Mouse (Mus musculus) stomach, embryonic 15.5 days (tissue): Measurements from ENCODE around the gene Mgat4c. TPM values are rescaled to one million over a fixed set of nuclear protein-coding genes. Genes with fewer than 3 reads are reported as not detected.

Source experiments
- ATAC-seq: fragments of 200-750 bp; cut with Nextera tagmentation; 2 replicates; pipeline ENCODE4 v1.8.0; 2017; ENCODE audit warnings: low read depth, moderate number of reproducible peaks, moderate TSS enrichment; ENCODE audit not compliant: insufficient read depth, low FRiP score
- H3K27ac ChIP-seq: fragments of 300-500 bp; sonication (generic); 2 replicates; pipeline ENCODE4 v1.5.1; 2015; ENCODE audit warnings: mild to moderate bottlenecking, inconsistent platforms
- H3K27me3 ChIP-seq: fragments of 300-500 bp; sonication (generic); replicated peaks from 2 replicates; pipeline ENCODE4 v1.6.1; 2015; ENCODE audit warnings: inconsistent platforms
- H3K36me3 ChIP-seq: fragments of 300-500 bp; sonication (generic); 2 replicates; pipeline ENCODE4 v1.6.1; 2015; ENCODE audit warnings: inconsistent platforms
- H3K4me1 ChIP-seq: fragments of 300-500 bp; sonication (generic); 2 replicates; pipeline ENCODE4 v1.6.1; 2015; ENCODE audit warnings: inconsistent platforms
- H3K4me2 ChIP-seq: fragments of 300-500 bp; sonication (generic); 2 replicates; pipeline ENCODE4 v1.6.1; 2015; ENCODE audit warnings: mild to moderate bottlenecking, inconsistent platforms
- H3K4me3 ChIP-seq: fragments of 300-500 bp; sonication (generic); replicated peaks from 2 replicates; pipeline ENCODE4 v1.5.1; 2015; ENCODE audit warnings: inconsistent platforms
- H3K9ac ChIP-seq: fragments of 300-500 bp; sonication (generic); 2 replicates; pipeline ENCODE4 v1.6.1; 2015; ENCODE audit warnings: inconsistent platforms
- H3K9me3 ChIP-seq: fragments of 300-500 bp; sonication (generic); 2 replicates; pipeline ENCODE4 v1.6.1; 2016; ENCODE audit warnings: inconsistent platforms
- WGBS: fragments of 180-500 bp; shearing (Covaris S2); methylation state at CpG from one replicate; pipeline ENCODE4 v1.1.7; 2015; 5-methylcytosine and 5-hydroxymethylcytosine counted together
- polyA plus RNA-seq: library from polyadenylated mRNA; unstranded; fragments of >200 nt; fragmentation: Nextera tagmentation; extraction: Ambion mirVana; gene quantifications from 2 replicates; pipeline ENCODE4 v1.2.1, GENCODE M21; 2015

The Mgat4c gene
- polyA plus RNA-seq, 1 experiment from 2014 or later = 3.6 TPM

- H3K4me2 ChIP-seq = no peak overlapping the region
- WGBS = 52% methylated on average over 2 of the region's 2 CpGs
- no peak overlapping the region for H3K27ac ChIP-seq
- no peaks in the 10 kb centered on the region for H3K27me3 ChIP-seq
- no peaks in the 10 kb centered on the region for H3K4me1 ChIP-seq
- H3K36me3 ChIP-seq = no peaks in the 10 kb centered on the region
- no peak overlapping the region for H3K4me3 ChIP-seq
- no peak overlapping the region for H3K9ac ChIP-seq
- no peaks in the 10 kb centered on the region for H3K9me3 ChIP-seq
- no peak for ATAC-seq
Observed at GRCm38 (mm10) chr10:101856115-101856514, 174.8 kb downstream of the Mgat4c start.

GRCm38 (mm10) chr10:101889866-101890265, 208.6 kb downstream of the Mgat4c start:
- ATAC-seq = no peak
- Histone ChIP-seq H3K4me1 (no peaks in the 10 kb centered on the region), H3K4me2 (no peak overlapping the region), H3K9me3 (no peaks in the 10 kb centered on the region), H3K27ac (no peak overlapping the region), H3K4me3 (no peak overlapping the region), H3K36me3 (no peaks in the 10 kb centered on the region), H3K27me3 (no peaks in the 10 kb centered on the region), H3K9ac (no peak overlapping the region)
- WGBS = 68% methylated on average over 1 of the region's 1 CpGs

- no peaks in the 10 kb centered on the region for H3K27me3 ChIP-seq
- no peaks in the 10 kb centered on the region for H3K9me3 ChIP-seq
- no peak overlapping the region for H3K27ac ChIP-seq
- no peak overlapping the region for H3K9ac ChIP-seq
- no peaks in the 10 kb centered on the region for H3K4me1 ChIP-seq
- no peak overlapping the region for H3K4me3 ChIP-seq
- no peak for ATAC-seq
- no peaks in the 10 kb centered on the region for H3K36me3 ChIP-seq
- H3K4me2 ChIP-seq = no peak overlapping the region
Observed at GRCm38 (mm10) chr10:101917328-101917814, 236.1 kb downstream of the Mgat4c start.

- ATAC-seq = no peak
- H3K4me3 ChIP-seq = no peak overlapping the region
- no peak overlapping the region for H3K4me2 ChIP-seq
- H3K27me3 ChIP-seq = no peaks in the 10 kb centered on the region
- H3K4me1 ChIP-seq = no peaks in the 10 kb centered on the region
- no peaks in the 10 kb centered on the region for H3K36me3 ChIP-seq
- 74% methylated on average over 4 of the region's 4 CpGs for WGBS
- H3K9me3 ChIP-seq = no peaks in the 10 kb centered on the region
- H3K9ac ChIP-seq = no peak overlapping the region
- H3K27ac ChIP-seq = no peak overlapping the region
Observed at GRCm38 (mm10) chr10:101997612-101998011, 316.3 kb downstream of the Mgat4c start.

- no peak for ATAC-seq
Observed at GRCm38 (mm10) chr10:102042513-102042912, 361.2 kb downstream of the Mgat4c start.

GRCm38 (mm10) chr10:102056218-102056617, 374.9 kb downstream of the Mgat4c start:
- Histone ChIP-seq H3K4me2 (no peak overlapping the region), H3K36me3 (no peaks in the 10 kb centered on the region), H3K9ac (no peak overlapping the region), H3K27ac (no peak overlapping the region), H3K27me3 (no peaks in the 10 kb centered on the region), H3K9me3 (no peaks in the 10 kb centered on the region), H3K4me3 (no peak overlapping the region), H3K4me1 (no peaks in the 10 kb centered on the region)
- no peak for ATAC-seq
- WGBS = 85% methylated on average over 3 of the region's 3 CpGs

More at GRCm38 (mm10) chr10:102042513-102042912, 361.2 kb downstream of the Mgat4c start:
- Histone ChIP-seq H3K4me2 (no peak overlapping the region), H3K36me3 (no peaks in the 10 kb centered on the region), H3K27me3 (no peaks in the 10 kb centered on the region), H3K4me1 (no peaks in the 10 kb centered on the region), H3K9ac (no peak overlapping the region), H3K9me3 (no peaks in the 10 kb centered on the region), H3K27ac (no peak overlapping the region), H3K4me3 (no peak overlapping the region)
- 76% methylated on average over 2 of the region's 2 CpGs for WGBS

- H3K27ac ChIP-seq = no peak overlapping the region
- 28% methylated on average over 2 of the region's 2 CpGs for WGBS
- H3K27me3 ChIP-seq = no peaks in the 10 kb centered on the region
- H3K9ac ChIP-seq = no peak overlapping the region
- no peaks in the 10 kb centered on the region for H3K36me3 ChIP-seq
- H3K9me3 ChIP-seq = no peaks in the 10 kb centered on the region
- ATAC-seq = no peak
- no peak overlapping the region for H3K4me2 ChIP-seq
- H3K4me1 ChIP-seq = no peaks in the 10 kb centered on the region
- no peak overlapping the region for H3K4me3 ChIP-seq
Observed at GRCm38 (mm10) chr10:102056975-102057565, 375.8 kb downstream of the Mgat4c start.

GRCm38 (mm10) chr10:102074541-102075398, 393.5 kb downstream of the Mgat4c start:
- no peak for ATAC-seq
- no peaks in the 10 kb centered on the region for H3K36me3 ChIP-seq
- H3K27me3 ChIP-seq = no peaks in the 10 kb centered on the region
- no peak overlapping the region for H3K27ac ChIP-seq
- no peak overlapping the region for H3K4me2 ChIP-seq
- H3K4me1 ChIP-seq = no peaks in the 10 kb centered on the region
- no peak overlapping the region for H3K4me3 ChIP-seq
- no peaks in the 10 kb centered on the region for H3K9me3 ChIP-seq
- no peak overlapping the region for H3K9ac ChIP-seq

GRCm38 (mm10) chr10:102123153-102123552, 441.9 kb downstream of the Mgat4c start:
- no peak overlapping the region for H3K9ac ChIP-seq
- H3K9me3 ChIP-seq = no peaks in the 10 kb centered on the region
- ATAC-seq = no peak
- no peak overlapping the region for H3K27ac ChIP-seq
- H3K4me3 ChIP-seq = no peak overlapping the region
- H3K4me2 ChIP-seq = no peak overlapping the region
- H3K4me1 ChIP-seq = no peaks in the 10 kb centered on the region
- H3K36me3 ChIP-seq = no peaks in the 10 kb centered on the region
- no peaks in the 10 kb centered on the region for H3K27me3 ChIP-seq
- WGBS = 68% methylated on average over 1 of the region's 1 CpGs

GRCm38 (mm10) chr10:102127340-102127739, 446.1 kb downstream of the Mgat4c start:
- no peaks in the 10 kb centered on the region for H3K36me3 ChIP-seq
- H3K4me3 ChIP-seq = no peak overlapping the region
- no peaks in the 10 kb centered on the region for H3K9me3 ChIP-seq
- ATAC-seq = no peak
- H3K9ac ChIP-seq = no peak overlapping the region
- 57% methylated on average over 4 of the region's 4 CpGs for WGBS
- no peaks in the 10 kb centered on the region for H3K27me3 ChIP-seq
- H3K27ac ChIP-seq = no peak overlapping the region
- H3K4me2 ChIP-seq = no peak overlapping the region
- H3K4me1 ChIP-seq = no peaks in the 10 kb centered on the region

- no peak overlapping the region for H3K27ac ChIP-seq
- 74% methylated on average over 5 of the region's 5 CpGs for WGBS
- no peak overlapping the region for H3K9ac ChIP-seq
- H3K4me3 ChIP-seq = no peak overlapping the region
- no peaks in the 10 kb centered on the region for H3K4me1 ChIP-seq
- ATAC-seq = no peak
- H3K4me2 ChIP-seq = no peak overlapping the region
- H3K36me3 ChIP-seq = no peaks in the 10 kb centered on the region
- H3K27me3 ChIP-seq = no peaks in the 10 kb centered on the region
- no peaks in the 10 kb centered on the region for H3K9me3 ChIP-seq
Observed at GRCm38 (mm10) chr10:102154865-102155264, 473.6 kb downstream of the Mgat4c start.

- no peaks in the 10 kb centered on the region for H3K36me3 ChIP-seq
- H3K4me1 ChIP-seq = no peaks in the 10 kb centered on the region
- no peak overlapping the region for H3K9ac ChIP-seq
- H3K27ac ChIP-seq = no peak overlapping the region
- no peak for ATAC-seq
- H3K9me3 ChIP-seq = no peaks in the 10 kb centered on the region
- H3K27me3 ChIP-seq = no peaks in the 10 kb centered on the region
- 54% methylated on average over 1 of the region's 1 CpGs for WGBS
- H3K4me3 ChIP-seq = no peak overlapping the region
- H3K4me2 ChIP-seq = no peak overlapping the region
Observed at GRCm38 (mm10) chr10:102155853-102156252, 474.6 kb downstream of the Mgat4c start.
